Mouse (Mus musculus): ENCODE data around the gene Nmt1. TPM values are rescaled to one million over a fixed set of nuclear protein-coding genes. Genes with fewer than 3 reads are reported as not detected.
A peak's percentile ranks its signal among the peaks of the same experiment; 100 is the strongest.

The Nmt1 gene
- total RNA-seq, 2 experiments from 2014 or later: 169 to 173 TPM

- peak overlapping the region; percentile 91 for H3K27ac ChIP-seq
- no peak for TF ChIP-seq CTCF (conservative IDR thresholded peaks at IDR 0.05)
- peak; percentile 50 to 67 for DNase-seq (ENCODE audit: low spot score in 2 of 2)
- no peak overlapping the region for H3K4me3 ChIP-seq
Measured at GRCm38 (mm10) chr11:103033030-103033429, 5.0 kb downstream of the Nmt1 start.

GRCm38 (mm10) chr11:103035007-103035406 is 7.0 kb downstream of the Nmt1 start:
- no peak for TF ChIP-seq CTCF (conservative IDR thresholded peaks at IDR 0.05)
- no peak for DNase-seq (ENCODE audit: low spot score in 2 of 2)
- Histone ChIP-seq H3K4me3 (no peak overlapping the region), H3K27ac (peak overlapping the region; percentile 91)

- peak overlapping the region; percentile 91 for H3K27ac ChIP-seq
- DNase-seq (ENCODE audit: low spot score in 2 of 2): no peak
- no peak overlapping the region for H3K4me3 ChIP-seq
- TF ChIP-seq CTCF (conservative IDR thresholded peaks at IDR 0.05): no peak
Measured at GRCm38 (mm10) chr11:103036881-103037465, 9.0 kb downstream of the Nmt1 start.

GRCm38 (mm10) chr11:103038037-103038436 is 10.0 kb downstream of the Nmt1 start:
- TF ChIP-seq CTCF (conservative IDR thresholded peaks at IDR 0.05): no peak
- peak; percentile 57 to 66 for DNase-seq (ENCODE audit: low spot score in 2 of 2)
- peak overlapping the region; percentile 17; the same call in 1 of the 2 replicates for H3K4me3 ChIP-seq
- H3K27ac ChIP-seq: peak overlapping the region; percentile 91

GRCm38 (mm10) chr11:103042828-103043227 is 14.8 kb downstream of the Nmt1 start:
- DNase-seq (ENCODE audit: low spot score in 2 of 2): no peak
- Histone ChIP-seq H3K27ac (peak overlapping the region; percentile 83), H3K4me3 (no peak overlapping the region)
- peak; percentile 43 for TF ChIP-seq CTCF (conservative IDR thresholded peaks at IDR 0.05)

- no peak for DNase-seq (ENCODE audit: low spot score in 2 of 2)
- H3K27ac ChIP-seq: peak overlapping the region; percentile 83; the same call in 1 of the 2 replicates
- TF ChIP-seq CTCF (conservative IDR thresholded peaks at IDR 0.05): no peak
- no peak overlapping the region for H3K4me3 ChIP-seq
Measured at GRCm38 (mm10) chr11:103043982-103044381, 16.0 kb downstream of the Nmt1 start.

- Histone ChIP-seq H3K27ac (peak overlapping the region; percentile 73), H3K4me3 (no peak overlapping the region)
- no peak for DNase-seq (ENCODE audit: low spot score in 2 of 2)
- no peak for TF ChIP-seq CTCF (conservative IDR thresholded peaks at IDR 0.05)
Measured at GRCm38 (mm10) chr11:103046286-103046685, 18.3 kb downstream of the Nmt1 start.

GRCm38 (mm10) chr11:103049611-103050010 is 21.6 kb downstream of the Nmt1 start:
- DNase-seq (ENCODE audit: low spot score in 2 of 2): no peak
- Histone ChIP-seq H3K4me3 (no peak overlapping the region), H3K27ac (peak overlapping the region; percentile 78)
- no peak for TF ChIP-seq CTCF (conservative IDR thresholded peaks at IDR 0.05)

GRCm38 (mm10) chr11:103050153-103050552 is 22.2 kb downstream of the Nmt1 start:
- no peak for DNase-seq (ENCODE audit: low spot score in 2 of 2)
- Histone ChIP-seq H3K4me3 (no peak overlapping the region), H3K27ac (peak overlapping the region; percentile 78)
- TF ChIP-seq CTCF (conservative IDR thresholded peaks at IDR 0.05): no peak

- H3K27ac ChIP-seq: peak overlapping the region; percentile 78
- DNase-seq (ENCODE audit: low spot score in 2 of 2): peak in 1 of 2 experiments; percentile 51
Measured at GRCm38 (mm10) chr11:103051249-103051691, 23.3 kb downstream of the Nmt1 start.

GRCm38 (mm10) chr11:103052078-103052477 is 24.1 kb downstream of the Nmt1 start:
- no peak for DNase-seq (ENCODE audit: low spot score in 2 of 2)
- Histone ChIP-seq H3K4me3 (no peak overlapping the region), H3K27ac (peak overlapping the region; percentile 78)
- TF ChIP-seq CTCF (conservative IDR thresholded peaks at IDR 0.05): no peak

More at GRCm38 (mm10) chr11:103051249-103051691, 23.3 kb downstream of the Nmt1 start:
- no peak overlapping the region for H3K4me3 ChIP-seq
- TF ChIP-seq CTCF (conservative IDR thresholded peaks at IDR 0.05): 0 out of 2 replicates have a peak, but pooled peaks have one; percentile 15

GRCm38 (mm10) chr11:103053191-103054076 is 25.4 kb downstream of the Nmt1 start:
- no peak for TF ChIP-seq CTCF (conservative IDR thresholded peaks at IDR 0.05)
- no peak overlapping the region for H3K4me3 ChIP-seq
- no peak for DNase-seq (ENCODE audit: low spot score in 2 of 2)
- peak overlapping the region; percentile 78 for H3K27ac ChIP-seq

- peak; percentile 80 to 85 for DNase-seq (ENCODE audit: low spot score in 2 of 2)
- H3K27ac ChIP-seq: 0 out of 2 replicates have a peak overlapping the region, but pooled peaks have one; percentile 28
- peak; percentile 90 for TF ChIP-seq CTCF (conservative IDR thresholded peaks at IDR 0.05)
- no peak overlapping the region for H3K4me3 ChIP-seq
Measured at GRCm38 (mm10) chr11:103054798-103055197, 26.8 kb downstream of the Nmt1 start.
